Mouse (Mus musculus) bone marrow macrophage, adult 2 months (primary cell): ENCODE data around the gene Stat3.

Experiments
- CTCF ChIP-seq: IDR thresholded peaks from 2 replicates; pipeline ENCODE4 v1.5.1; 2012; ENCODE audit warnings: low read depth, mild to moderate bottlenecking, low read length, moderate library complexity
- POLR2A ChIP-seq: IDR thresholded peaks from 2 replicates; pipeline ENCODE4 v1.6.1; 2012; ENCODE audit warnings: mild to moderate bottlenecking, low read depth, low read length, borderline replicate concordance

DNA sequence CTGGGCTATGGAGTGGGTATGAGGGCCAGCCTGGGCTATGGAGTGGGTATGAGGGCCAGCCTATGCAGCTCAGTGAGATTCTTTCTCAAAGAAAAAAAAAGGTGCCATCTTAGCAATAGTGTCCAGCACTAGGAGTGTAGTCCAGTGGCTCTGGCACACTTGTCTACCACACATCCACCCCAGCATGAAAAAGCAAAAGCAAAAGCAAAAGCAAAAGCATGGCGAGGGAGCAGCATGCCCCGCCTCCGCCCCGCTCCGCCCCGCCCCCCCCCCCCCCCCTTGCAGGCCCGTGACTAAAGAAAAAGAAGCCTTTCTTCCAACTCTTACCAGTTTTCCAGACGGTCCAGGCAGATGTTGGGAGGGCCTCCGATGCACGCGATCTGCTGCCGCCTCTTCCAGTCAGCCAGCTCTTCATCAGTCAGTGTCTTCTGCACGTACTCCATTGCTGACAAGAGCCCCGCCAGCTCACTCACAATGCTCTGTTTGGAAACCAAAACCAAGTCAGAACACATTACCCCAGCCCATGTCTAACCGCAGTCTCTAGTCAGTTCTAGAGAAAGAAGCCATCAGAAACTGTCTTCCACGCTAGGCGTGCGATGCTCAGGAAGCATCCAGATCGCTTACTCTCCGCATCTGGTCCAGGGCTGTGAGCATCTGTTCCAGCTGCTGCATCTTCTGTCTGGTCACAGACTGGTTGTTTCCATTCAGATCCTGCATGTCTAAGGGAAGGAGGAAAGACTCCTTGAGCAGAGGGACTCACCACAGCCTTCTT is 34.6 kb downstream of the Stat3 start:
- TF ChIP-seq POLR2A (no peak), CTCF (no peak)
